Comparison of ENCODE assay signal across 8 mouse cellular contexts in genomic region chr14:50930377-50930753, GRCm38 (mm10). TPM values are rescaled to one million over a fixed set of nuclear protein-coding genes. Genes with fewer than 3 reads are reported as not detected.
DNase-seq lines count a peak whose midpoint lies in the region; ATAC-seq and TF ChIP-seq lines count a peak whose summit lies in the region.

No protein-coding gene starts in this region.

- H3K27me3 ChIP-seq in G1E (ENCODE audit: insufficient read depth, low read length) = no peaks in the 10 kb centered on the region
- H3K27me3 ChIP-seq in intestine, postnatal 0 days (replicated peaks; ENCODE audit: control insufficient read depth, insufficient read depth, low read length) = no peaks in the 10 kb centered on the region
- no peaks in the 10 kb centered on the region for H3K27me3 ChIP-seq in lung, postnatal 0 days (replicated peaks; ENCODE audit: insufficient read depth, low read length)

- H3K4me1 ChIP-seq in G1E (ENCODE audit: insufficient read depth, low read depth, low read length) = peaks cover 55% of the 10 kb centered on the region
- H3K4me1 ChIP-seq in embryonic fibroblast, embryonic 13.5 days (ENCODE audit: control insufficient read depth, insufficient read depth, low read length) = peaks cover 7% of the 10 kb centered on the region
- 0 out of 2 replicates have a peak, but pooled peaks cover 5% of the 10 kb centered on the region for H3K4me1 ChIP-seq in intestine, postnatal 0 days (replicated peaks; ENCODE audit: control insufficient read depth, insufficient read depth, low read length)
- peaks cover 9% of the 10 kb centered on the region; the same call in 1 of the 2 replicates for H3K4me1 ChIP-seq in lung, postnatal 0 days (ENCODE audit: insufficient read depth, low read depth, low read length)

- TF ChIP-seq EP300 in lung, postnatal 0 days (IDR thresholded peaks at IDR 0.05) = no peak

- TF ChIP-seq CTCF in G1E (IDR thresholded peaks at IDR 0.05; ENCODE audit: low read depth, low read length) = no peak
- TF ChIP-seq CTCF in embryonic fibroblast, embryonic 13.5 days (IDR thresholded peaks at IDR 0.05; ENCODE audit: borderline replicate concordance, insufficient read depth, low read length) = no peak
- TF ChIP-seq CTCF in intestine, postnatal 0 days (IDR thresholded peaks at IDR 0.05; ENCODE audit: low read depth) = no peak
- TF ChIP-seq CTCF in lung, postnatal 0 days (IDR thresholded peaks at IDR 0.05) = no peak

- no peak for TF ChIP-seq POLR2A in embryonic fibroblast, embryonic 13.5 days (IDR thresholded peaks at IDR 0.05; ENCODE audit: low read depth, low read length)

- peak overlapping the region; percentile 9; the same call in 1 of the 2 replicates for H3K27ac ChIP-seq in embryonic fibroblast, embryonic 13.5 days (ENCODE audit: insufficient read depth, low read length)
- H3K27ac ChIP-seq in intestine, postnatal 0 days (ENCODE audit: low read depth, low read length) = peak overlapping the region; percentile 96
- peak overlapping the region; percentile 96 for H3K27ac ChIP-seq in lung, postnatal 0 days (ENCODE audit: low read length)

- DNase-seq in kidney, adult 9 months = peak; percentile 82
- DNase-seq in kidney, postnatal 14 days = no peak
- no peak for DNase-seq in G1E (ENCODE audit: low spot score)
- DNase-seq in lung, postnatal 0 days (ENCODE audit: low spot score) = peak; percentile 77
- DNase-seq in right cerebral cortex, postnatal 14 days = peak; percentile 42
- DNase-seq in adrenal gland, adult 18-20 months (ENCODE audit: low spot score in 2 of 2) = no peak

- H3K4me2 ChIP-seq in intestine, postnatal 0 days (replicated peaks; ENCODE audit: low read depth) = peak overlapping the region; percentile 85
- H3K4me2 ChIP-seq in lung, postnatal 0 days (replicated peaks; ENCODE audit: low read depth, low read length) = peak overlapping the region; percentile 76

- peaks cover 51% of the 10 kb centered on the region for H3K36me3 ChIP-seq in G1E (replicated peaks)
- H3K36me3 ChIP-seq in intestine, postnatal 0 days (ENCODE audit: control insufficient read depth, insufficient read depth) = peaks cover 30% of the 10 kb centered on the region
- H3K36me3 ChIP-seq in lung, postnatal 0 days (ENCODE audit: insufficient read depth, low read length) = peaks cover 23% of the 10 kb centered on the region; the same call in 1 of the 2 replicates

- ATAC-seq in G1E (ENCODE audit: extremely low read depth, insufficient number of reproducible peaks, low FRiP score, poor library complexity, severe bottlenecking) = no peak
- peak; percentile 87 for ATAC-seq in intestine, postnatal 0 days
- peak; percentile 66 for ATAC-seq in lung, postnatal 0 days

- H3K4me3 ChIP-seq in G1E (ENCODE audit: low read depth, low read length) = peak overlapping the region; percentile 98
- H3K4me3 ChIP-seq in embryonic fibroblast, embryonic 13.5 days (ENCODE audit: insufficient read depth, low read length) = peak overlapping the region; percentile 96
- peak overlapping the region; percentile 88 for H3K4me3 ChIP-seq in intestine, postnatal 0 days (ENCODE audit: low read depth, low read length)
- peak overlapping the region; percentile 95 for H3K4me3 ChIP-seq in lung, postnatal 0 days (ENCODE audit: low read depth, low read length)

- no peaks in the 10 kb centered on the region for H3K9me3 ChIP-seq in G1E (replicated peaks)
- no peaks in the 10 kb centered on the region for H3K9me3 ChIP-seq in intestine, postnatal 0 days (ENCODE audit: control insufficient read depth)
- H3K9me3 ChIP-seq in lung, postnatal 0 days (ENCODE audit: low read length) = no peaks in the 10 kb centered on the region

- WGBS in intestine, postnatal 0 days = 1% methylated on average over 38 of the region's 38 CpGs
- 2% methylated on average over 22 of the region's 38 CpGs for WGBS in lung, postnatal 0 days

- peak overlapping the region; percentile 90 for H3K9ac ChIP-seq in intestine, postnatal 0 days (ENCODE audit: low read depth, low read length)
- H3K9ac ChIP-seq in lung, postnatal 0 days (replicated peaks; ENCODE audit: low read depth) = peak overlapping the region; percentile 94

RNA-seq across cellular contexts. Expression of gene Pip4p1, which starts 0.3 kb away (rescaled TPM):
- total RNA-seq in G1E (2014; fragmentation: Nextera tagmentation) (23.2 and 45.6 TPM in 2 replicates), G1E (2017) (31.1 and 32.7 TPM in 2 replicates)
- 99.9 and 126 TPM in 2 replicates for polyA plus RNA-seq in G1E (2012)
- polyA plus RNA-seq in embryonic fibroblast, embryonic 13.5 days (2011; ENCODE audit: insufficient read length, low read depth, missing spikeins) = 66.4 and 69.5 TPM in 2 replicates
- polyA plus RNA-seq in intestine, postnatal 0 days (2015; fragmentation: Nextera tagmentation; extraction: Ambion mirVana) = 51.2 and 51.4 TPM in 2 replicates
- 52.0 and 52.3 TPM in 2 replicates for polyA plus RNA-seq in lung, postnatal 0 days (2015; fragmentation: Nextera tagmentation; extraction: Ambion mirVana)
- 10 to 100 TPM; 54.8 to 63.0 TPM for total RNA-seq in adrenal gland, adult 18-20 months (2021)

RNA-seq across cellular contexts. Expression of gene Pnp, which starts 0.5 kb away (rescaled TPM):
- total RNA-seq in G1E (2014; fragmentation: Nextera tagmentation) (70.0 and 88.4 TPM in 2 replicates), G1E (2017) (110 and 112 TPM in 2 replicates)
- 1.5 TPM in 2 replicates for polyA plus RNA-seq in G1E (2012)
- polyA plus RNA-seq in embryonic fibroblast, embryonic 13.5 days (2011; ENCODE audit: insufficient read length, low read depth, missing spikeins) = 64.5 and 79.4 TPM in 2 replicates
- polyA plus RNA-seq in intestine, postnatal 0 days (2015; fragmentation: Nextera tagmentation; extraction: Ambion mirVana) = 138 and 143 TPM in 2 replicates
- polyA plus RNA-seq in lung, postnatal 0 days (2015; fragmentation: Nextera tagmentation; extraction: Ambion mirVana) = 74.6 and 76.8 TPM in 2 replicates
- 10 to 100 TPM; 35.0 to 40.3 TPM for total RNA-seq in adrenal gland, adult 18-20 months (2021)

RNA-seq across cellular contexts. Expression of gene Apex1, which starts 5.6 kb away (rescaled TPM):
- total RNA-seq in G1E (2014; fragmentation: Nextera tagmentation) (133 and 142 TPM in 2 replicates), G1E (2017) (165 and 174 TPM in 2 replicates)
- polyA plus RNA-seq in G1E (2012) = 162 and 174 TPM in 2 replicates
- 62.4 and 68.1 TPM in 2 replicates for polyA plus RNA-seq in embryonic fibroblast, embryonic 13.5 days (2011; ENCODE audit: insufficient read length, low read depth, missing spikeins)
- polyA plus RNA-seq in intestine, postnatal 0 days (2015; fragmentation: Nextera tagmentation; extraction: Ambion mirVana) = 71.0 and 74.1 TPM in 2 replicates
- polyA plus RNA-seq in lung, postnatal 0 days (2015; fragmentation: Nextera tagmentation; extraction: Ambion mirVana) = 52.4 and 61.2 TPM in 2 replicates
- total RNA-seq in adrenal gland, adult 18-20 months (2021) = 10 to 100 TPM; 50.7 to 66.7 TPM

RNA-seq across cellular contexts. Expression of gene Osgep, which starts 5.7 kb away (rescaled TPM):
- total RNA-seq in G1E (2014; fragmentation: Nextera tagmentation) = 25.6 and 29.9 TPM in 2 replicates
- total RNA-seq in G1E (2017) = 94.9 and 117 TPM in 2 replicates
- polyA plus RNA-seq in G1E (2012) = 29.3 and 42.4 TPM in 2 replicates
- polyA plus RNA-seq in embryonic fibroblast, embryonic 13.5 days (2011; ENCODE audit: insufficient read length, low read depth, missing spikeins) = 30.5 and 38.8 TPM in 2 replicates
- polyA plus RNA-seq in intestine, postnatal 0 days (2015; fragmentation: Nextera tagmentation; extraction: Ambion mirVana) = 56.8 and 57.8 TPM in 2 replicates
- polyA plus RNA-seq in lung, postnatal 0 days (2015; fragmentation: Nextera tagmentation; extraction: Ambion mirVana) = 96.7 and 102 TPM in 2 replicates
- 10 to 100 TPM; 48.9 to 51.3 TPM for total RNA-seq in adrenal gland, adult 18-20 months (2021)

RNA-seq across cellular contexts. Expression of gene Gm49342, which starts 14.0 kb away (rescaled TPM):
- total RNA-seq in G1E (2014; fragmentation: Nextera tagmentation) = 3.2 TPM in 1 of 2 replicates, not detected in the other
- total RNA-seq in G1E (2017) = not detected in 2 replicates
- polyA plus RNA-seq in G1E (2012) = 1.5 and 2.0 TPM in 2 replicates
- 22.3 and 51.1 TPM in 2 replicates for polyA plus RNA-seq in embryonic fibroblast, embryonic 13.5 days (2011; ENCODE audit: insufficient read length, low read depth, missing spikeins)
- not detected in 2 replicates for polyA plus RNA-seq in intestine, postnatal 0 days (2015; fragmentation: Nextera tagmentation; extraction: Ambion mirVana)
- not detected in 2 replicates for polyA plus RNA-seq in lung, postnatal 0 days (2015; fragmentation: Nextera tagmentation; extraction: Ambion mirVana)
- total RNA-seq in adrenal gland, adult 18-20 months (2021) = 10 to 100 TPM; 31.9 to 43.9 TPM

Comparison
In these comparisons a context has a peak if more than half of its experiments do, and no peak if none do; other contexts are left out.
1. DNase-seq: peak in kidney, adult 9 months (single experiment), lung, postnatal 0 days (single experiment) and right cerebral cortex, postnatal 14 days (single experiment); none in kidney, postnatal 14 days (single experiment), G1E (single experiment) and adrenal gland, adult 18-20 months (0 of 2).
2. H3K27ac ChIP-seq: peak in every context shown above with its lines; median percentile 96 in intestine, postnatal 0 days; 96 in lung, postnatal 0 days; 9 in embryonic fibroblast, embryonic 13.5 days.
3. RNA of gene Pnp, which starts 0.5 kb away (polyA plus RNA-seq): 138 to 143 TPM in intestine, postnatal 0 days, 64.5 to 79.4 TPM in embryonic fibroblast, embryonic 13.5 days and 74.6 to 76.8 TPM in lung, postnatal 0 days; 1.5 TPM in G1E; every median in the first group is over 10 times any median in the second.
4. Peak in every context shown above with its lines, with median percentiles within 50 percentile points of each other: H3K4me3 ChIP-seq.